Mouse (Mus musculus): Measurements from ENCODE around the gene Armh3. TPM values are rescaled to one million over a fixed set of nuclear protein-coding genes. Genes with fewer than 3 reads are reported as not detected.

The Armh3 gene
- total RNA-seq, 2 experiments from 2014 or later, result 17.5 to 20.2 TPM

GRCm38 (mm10) chr19:46035971-46036370, 37.7 kb upstream of the Armh3 start:
- no peak for DNase-seq (ENCODE audit: low spot score in 2 of 2)

GRCm38 (mm10) chr19:46033911-46034310, 35.6 kb upstream of the Armh3 start:
- DNase-seq (ENCODE audit: low spot score in 2 of 2), result no peak

GRCm38 (mm10) chr19:46032731-46033510, 34.6 kb upstream of the Armh3 start:
- DNase-seq (ENCODE audit: low spot score in 2 of 2), result peak; percentile 60 to 75

- DNase-seq (ENCODE audit: low spot score in 2 of 2), result no peak
Measured at GRCm38 (mm10) chr19:46031689-46032432, 33.6 kb upstream of the Armh3 start.

GRCm38 (mm10) chr19:46030196-46030983, 32.1 kb upstream of the Armh3 start:
- DNase-seq (ENCODE audit: low spot score in 2 of 2), result no peak

DNA sequence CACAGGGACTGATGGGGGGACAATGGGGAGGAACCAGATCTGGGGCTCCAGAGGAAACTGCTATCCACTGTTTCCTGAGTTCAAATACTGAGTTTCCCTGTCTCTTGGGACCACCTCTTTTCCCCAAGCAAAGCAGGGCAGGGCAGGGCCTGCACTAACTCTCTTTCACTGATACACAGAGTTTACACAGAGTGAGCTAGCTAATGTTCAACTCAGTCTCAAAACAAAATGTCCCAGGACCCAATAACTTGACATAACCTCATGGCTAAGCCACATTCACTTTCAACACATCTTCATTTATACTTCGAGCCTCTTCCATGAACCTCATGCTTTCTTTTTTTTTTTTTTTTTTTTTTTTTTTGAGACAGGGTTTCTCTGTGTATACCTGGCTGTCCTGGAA, 31.4 kb upstream of the Armh3 start:
- no peak for DNase-seq (ENCODE audit: low spot score in 2 of 2)

- no peak for DNase-seq (ENCODE audit: low spot score in 2 of 2)
Measured at GRCm38 (mm10) chr19:46028747-46029320, 30.5 kb upstream of the Armh3 start.

DNA sequence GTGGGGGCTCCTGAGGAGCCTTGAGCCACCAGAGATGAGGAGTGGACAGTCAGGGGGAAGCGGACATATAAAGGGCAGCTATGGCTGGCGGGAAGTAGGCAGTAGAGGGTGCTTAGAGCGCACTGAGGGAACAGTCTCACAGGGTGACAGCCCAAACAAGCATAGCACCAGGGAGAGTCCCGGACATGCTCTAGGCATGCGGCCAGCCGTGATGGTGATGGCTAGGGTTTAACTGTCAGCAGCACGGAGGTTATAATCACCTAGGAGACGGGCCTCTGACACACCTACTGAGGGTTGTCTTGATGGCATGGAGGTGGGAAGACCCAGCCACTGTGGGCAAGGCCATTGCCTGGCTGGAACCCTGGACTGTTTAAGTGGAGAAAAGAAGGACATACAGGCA, 28.3 kb upstream of the Armh3 start:
- DNase-seq (ENCODE audit: low spot score in 2 of 2), result no peak

GRCm38 (mm10) chr19:46024959-46025358, 26.7 kb upstream of the Armh3 start:
- DNase-seq (ENCODE audit: low spot score in 2 of 2), result no peak

DNA sequence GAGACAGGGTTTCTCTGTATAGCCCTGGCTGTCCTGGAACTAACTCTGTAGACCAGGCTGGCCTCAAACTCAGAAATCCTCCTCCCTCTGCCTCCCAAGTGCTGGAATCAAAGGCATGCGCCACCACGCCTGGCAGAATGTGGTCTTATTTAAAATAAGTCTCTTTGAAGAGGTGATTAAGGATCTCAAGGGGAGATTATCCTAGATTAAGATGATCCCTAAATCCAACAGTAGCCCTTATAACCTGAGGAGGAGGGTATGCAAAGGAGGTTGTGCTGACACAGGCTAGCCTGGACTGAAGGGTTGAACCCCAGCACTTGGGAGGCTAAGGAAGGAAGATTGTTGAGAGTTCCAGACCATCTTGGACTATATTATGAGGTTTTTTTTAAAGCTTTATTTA, 17.7 kb upstream of the Armh3 start:
- no peak for DNase-seq (ENCODE audit: low spot score in 2 of 2)

GRCm38 (mm10) chr19:46014572-46015178, 16.4 kb upstream of the Armh3 start:
- peak; percentile 88 to 91 for DNase-seq (ENCODE audit: low spot score in 2 of 2)

DNA sequence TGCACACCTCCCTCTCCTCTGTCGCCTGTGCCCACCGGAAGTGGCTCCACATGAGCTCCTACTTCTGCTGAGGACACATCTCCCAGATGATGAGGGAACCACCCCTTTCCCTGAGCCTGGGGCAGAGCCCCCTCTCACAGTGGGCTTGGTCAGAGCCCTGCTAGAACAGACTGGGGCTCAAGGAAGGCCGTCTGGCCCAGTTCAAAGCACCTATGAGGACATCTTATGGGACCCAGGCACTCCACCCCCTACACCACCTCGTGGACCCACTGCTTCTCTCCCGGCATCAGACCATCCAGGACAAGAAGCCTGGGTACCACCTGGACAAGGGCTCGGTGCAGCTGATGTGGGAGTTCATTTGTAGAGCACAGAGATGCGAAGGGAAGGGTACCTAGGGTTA, 7.4 kb upstream of the Armh3 start:
- no peak for DNase-seq (ENCODE audit: low spot score in 2 of 2)

GRCm38 (mm10) chr19:46004814-46005466, 6.7 kb upstream of the Armh3 start:
- no peak for DNase-seq (ENCODE audit: low spot score in 2 of 2)

DNA sequence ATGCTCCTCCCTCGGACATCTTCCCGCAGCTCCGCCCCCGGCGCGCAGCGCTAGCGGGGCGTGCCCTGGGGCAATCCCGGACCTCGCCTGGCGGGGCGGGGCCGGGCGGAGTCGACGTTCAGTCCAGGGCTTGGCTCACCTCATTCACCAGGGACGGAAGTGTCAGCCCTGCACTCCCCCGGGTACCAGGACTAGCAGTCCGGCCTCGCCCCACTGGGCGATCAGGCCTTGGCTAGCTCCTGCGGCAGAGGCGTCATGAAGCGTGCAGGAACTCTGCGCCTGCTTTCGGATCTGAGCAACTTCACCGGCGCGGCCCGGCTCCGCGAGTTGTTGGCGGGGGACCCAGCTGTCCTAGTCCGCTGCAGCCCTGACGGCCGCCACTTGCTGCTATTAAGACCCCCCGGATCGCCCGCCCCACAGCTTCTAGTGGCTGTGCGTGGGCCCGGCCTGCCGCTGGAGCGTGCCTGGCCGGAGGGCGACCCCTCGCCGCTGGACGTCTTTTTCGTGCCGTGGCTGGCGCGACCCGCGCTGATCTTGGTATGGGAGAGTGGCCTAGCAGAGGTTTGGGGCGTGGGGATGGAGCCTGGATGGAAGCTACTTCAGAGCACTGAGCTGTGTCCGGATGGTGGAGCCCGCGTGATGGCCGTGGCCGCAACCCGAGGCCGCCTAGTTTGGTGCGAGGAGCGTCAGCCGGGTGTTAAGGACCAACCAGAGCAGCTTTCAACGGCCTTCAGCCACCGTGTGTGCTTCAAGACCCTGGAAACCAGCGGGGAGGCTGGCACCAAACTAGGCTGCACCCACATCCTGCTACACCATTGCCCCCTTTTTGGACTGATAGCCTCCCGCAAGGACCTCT, 5.3 kb upstream of the Armh3 start, which contains the start of gene Hps6:
Hps6 (plus strand) TSS at position 138 of the 856 bp plus-strand sequence.
- DNase-seq (ENCODE audit: low spot score in 2 of 2), result peak; percentile 66 to 78

GRCm38 (mm10) chr19:46002279-46002678, 4.0 kb upstream of the Armh3 start:
- DNase-seq (ENCODE audit: low spot score in 2 of 2), result no peak

- DNase-seq (ENCODE audit: low spot score in 2 of 2), result no peak
Measured at GRCm38 (mm10) chr19:45999378-45999777, 1.1 kb upstream of the Armh3 start.

DNA sequence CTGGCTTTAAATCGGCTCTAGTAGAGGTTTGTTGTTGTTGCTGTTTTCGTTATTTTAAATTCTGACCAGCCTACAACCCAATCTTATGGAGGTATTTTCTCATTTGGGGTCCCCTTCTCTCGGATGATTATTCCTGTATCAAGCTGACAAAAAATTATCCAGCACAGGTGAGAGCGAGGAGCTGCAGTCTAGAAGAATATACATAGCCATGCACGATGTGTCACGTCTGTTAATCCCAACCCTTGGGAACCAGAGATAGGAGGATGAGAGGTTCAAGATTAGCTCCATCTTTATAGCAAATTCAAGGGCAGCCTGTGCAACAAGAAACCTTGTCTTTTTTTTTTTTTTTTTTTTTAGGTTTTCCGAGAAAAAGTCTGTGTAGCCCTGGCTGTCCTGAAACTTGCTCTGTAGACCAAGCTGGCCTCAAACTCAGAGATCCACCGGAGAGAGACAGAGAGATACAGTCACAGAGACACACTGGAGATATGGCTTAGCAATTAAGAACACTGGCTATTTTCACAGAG, 468 bp upstream of the Armh3 start:
- DNase-seq (ENCODE audit: low spot score in 2 of 2), result no peak

DNA sequence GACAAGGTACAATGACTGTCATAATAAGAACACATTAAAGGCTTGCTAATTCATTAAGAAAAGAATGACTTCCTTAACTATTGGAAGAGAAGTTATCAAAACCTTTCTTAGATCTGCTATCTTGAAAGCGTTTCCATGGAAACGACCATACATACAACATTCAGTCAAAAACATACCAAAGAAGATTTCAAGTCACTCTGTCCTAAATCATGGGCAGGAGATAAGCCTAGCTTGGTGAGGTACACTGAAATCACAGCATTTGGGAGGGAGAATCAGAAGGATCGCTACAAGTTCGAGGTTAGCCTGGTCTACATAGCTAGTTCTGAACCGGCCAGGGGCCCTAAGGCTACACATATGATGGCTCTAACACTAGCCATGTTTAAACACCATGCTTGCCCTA, 923 bp downstream of the Armh3 start:
- DNase-seq (ENCODE audit: low spot score in 2 of 2), result no peak

Measured in left cerebral cortex, adult 18-20 months (tissue).